Mouse (Mus musculus) small intestine, adult 2 months (tissue): Measurements from ENCODE around the gene Idua.

Experiments used
- CTCF ChIP-seq: fragments of 200-500 bp; IDR thresholded peaks from 2 replicates; pipeline ENCODE4 v1.5.1; 2012; ENCODE audit warnings: low read depth, mild to moderate bottlenecking, control low read depth, inconsistent platforms, low read length, moderate library complexity, mixed read lengths; ENCODE audit not compliant: insufficient replicate concordance, insufficient read length; ENCODE audit errors: extremely low read depth
- POLR2A ChIP-seq: fragments of 200-500 bp; IDR thresholded peaks from 2 replicates; pipeline ENCODE4 v1.6.1; 2012; ENCODE audit warnings: low read depth, mild to moderate bottlenecking, control low read depth, inconsistent platforms, low read length, moderate library complexity

DNA sequence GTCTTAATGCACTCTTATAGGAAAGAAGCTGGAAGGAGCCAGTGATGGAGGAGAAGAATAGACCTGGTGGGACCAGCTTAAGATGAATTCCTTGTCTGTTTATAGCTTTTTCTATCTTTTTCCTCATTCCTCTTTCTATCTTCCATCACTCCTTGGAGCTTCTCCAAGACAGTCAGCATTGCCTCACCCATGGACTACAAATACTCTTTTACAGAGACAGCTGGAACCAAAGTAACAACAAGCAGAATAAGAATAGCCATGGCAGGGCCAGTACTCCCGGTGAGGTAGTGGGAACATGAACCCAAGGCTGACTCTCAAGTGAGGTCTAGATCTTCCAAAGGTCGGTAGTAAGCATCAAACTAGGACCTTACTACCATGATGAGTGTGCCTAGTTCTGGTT is 53.0 kb downstream of the Idua start:
- no peak for TF ChIP-seq CTCF
- no peak for TF ChIP-seq POLR2A
